Mouse (Mus musculus) liver, postnatal 0 days (tissue): ENCODE results near the gene Slit3. TPM values are rescaled to one million over a fixed set of nuclear protein-coding genes. Genes with fewer than 3 reads are reported as not detected.

Source experiments
- ATAC-seq: fragments of 200-750 bp; cut with Nextera tagmentation; 2 replicates; pipeline ENCODE4 v1.8.0; 2017; ENCODE audit warnings: mild to moderate bottlenecking, moderate library complexity
- DNase-seq: peaks from one replicate; pipeline ENCODE4 v3.0.0-alpha.2; 2016
- H3K27ac ChIP-seq: fragments of 300-500 bp; sonication (generic); 2 replicates; pipeline ENCODE4 v1.5.1; 2014; ENCODE audit warnings: antibody characterized with exemption, moderate library complexity, mild to moderate bottlenecking, low read depth
- H3K27me3 ChIP-seq: fragments of 300-500 bp; sonication (generic); 2 replicates; pipeline ENCODE4 v1.6.1; 2014; ENCODE audit warnings: low read length, control low read depth, mixed read lengths; ENCODE audit not compliant: insufficient read depth
- H3K36me3 ChIP-seq: fragments of 300-500 bp; sonication (generic); replicated peaks from 2 replicates; pipeline ENCODE4 v1.6.1; 2014; ENCODE audit warnings: mild to moderate bottlenecking, control low read depth, low read length, moderate library complexity, mixed read lengths; ENCODE audit not compliant: insufficient read depth
- H3K4me1 ChIP-seq: fragments of 300-500 bp; sonication (generic); 2 replicates; pipeline ENCODE4 v1.6.1; 2014; ENCODE audit warnings: antibody characterized with exemption, mild to moderate bottlenecking, control low read depth; ENCODE audit not compliant: insufficient read depth
- H3K4me2 ChIP-seq: fragments of 300-500 bp; sonication (generic); 2 replicates; pipeline ENCODE4 v1.6.1; 2014; ENCODE audit warnings: low read depth, mild to moderate bottlenecking, low read length, moderate library complexity, mixed read lengths
- H3K4me3 ChIP-seq: fragments of 300-500 bp; sonication (generic); 2 replicates; pipeline ENCODE4 v1.5.1; 2014; ENCODE audit warnings: low read depth, low read length
- H3K9ac ChIP-seq: fragments of 300-500 bp; sonication (generic); replicated peaks from 2 replicates; pipeline ENCODE4 v1.6.1; 2014; ENCODE audit warnings: mild to moderate bottlenecking, moderate library complexity
- H3K9me3 ChIP-seq: fragments of 300-500 bp; sonication (generic); 2 replicates; pipeline ENCODE4 v1.6.1; 2016; ENCODE audit warnings: mild to moderate bottlenecking, control low read depth, low read length, mixed read lengths
- CTCF ChIP-seq: sonication (generic); IDR thresholded peaks from 2 replicates; pipeline ENCODE4 v1.5.1; 2016; ENCODE audit warnings: antibody characterized with exemption, low read depth
- EP300 ChIP-seq: IDR thresholded peaks from 2 replicates; pipeline ENCODE4 v1.6.1; 2016; ENCODE audit warnings: antibody characterized with exemption, low read depth, mild to moderate bottlenecking
- WGBS: fragments of 180-500 bp; shearing (Covaris S2); extraction: QIAGEN DNeasy Blood & Tissue Kit; methylation state at CpG from one replicate; pipeline ENCODE4 v1.1.7; 2014; ENCODE audit not compliant: insufficient replicate concordance; 5-methylcytosine and 5-hydroxymethylcytosine counted together
- polyA plus RNA-seq: library from polyadenylated mRNA; unstranded; fragments of >200 nt; fragmentation: Nextera tagmentation; extraction: Ambion mirVana; gene quantifications from 2 replicates; pipeline ENCODE4 v1.2.1, GENCODE M21; 2015

Gene Slit3
- polyA plus RNA-seq, 1 experiment from 2014 or later: 0.20 TPM

GRCm38 (mm10) chr11:35690515-35691281, 569.7 kb downstream of the Slit3 start:
- no peak overlapping the region for H3K4me3 ChIP-seq
- H3K9ac ChIP-seq: no peak overlapping the region
- no peak for DNase-seq
- H3K27me3 ChIP-seq: no peaks in the 10 kb centered on the region
- H3K4me2 ChIP-seq: no peak overlapping the region
- no peaks in the 10 kb centered on the region for H3K4me1 ChIP-seq
- no peak for ATAC-seq
- no peaks in the 10 kb centered on the region for H3K9me3 ChIP-seq
- H3K36me3 ChIP-seq: no peaks in the 10 kb centered on the region
- TF ChIP-seq EP300 (no peak), CTCF (no peak)
- WGBS: 72% methylated on average over 7 of the region's 7 CpGs
- H3K27ac ChIP-seq: no peak overlapping the region

GRCm38 (mm10) chr11:35693136-35693535, 572.1 kb downstream of the Slit3 start:
- no peak overlapping the region for H3K27ac ChIP-seq
- peak; percentile 74 for DNase-seq
- no peak for ATAC-seq
- no peaks in the 10 kb centered on the region for H3K36me3 ChIP-seq
- H3K4me2 ChIP-seq: no peak overlapping the region
- no peaks in the 10 kb centered on the region for H3K9me3 ChIP-seq
- TF ChIP-seq CTCF (peak; percentile 86), EP300 (no peak)
- WGBS: 13% methylated on average over 5 of the region's 5 CpGs
- no peak overlapping the region for H3K9ac ChIP-seq
- H3K4me1 ChIP-seq: no peaks in the 10 kb centered on the region
- no peak overlapping the region for H3K4me3 ChIP-seq
- H3K27me3 ChIP-seq: no peaks in the 10 kb centered on the region

GRCm38 (mm10) chr11:35693625-35694024, 572.6 kb downstream of the Slit3 start:
- H3K9me3 ChIP-seq: no peaks in the 10 kb centered on the region
- no peak overlapping the region for H3K9ac ChIP-seq
- no peaks in the 10 kb centered on the region for H3K4me1 ChIP-seq
- no peak for DNase-seq
- no peaks in the 10 kb centered on the region for H3K36me3 ChIP-seq
- H3K27me3 ChIP-seq: no peaks in the 10 kb centered on the region
- no peak for ATAC-seq
- H3K4me3 ChIP-seq: no peak overlapping the region
- 79% methylated on average over 7 of the region's 7 CpGs for WGBS
- no peak overlapping the region for H3K27ac ChIP-seq
- TF ChIP-seq CTCF (no peak), EP300 (no peak)
- H3K4me2 ChIP-seq: no peak overlapping the region

GRCm38 (mm10) chr11:35697476-35697875, 576.5 kb downstream of the Slit3 start:
- H3K9ac ChIP-seq: no peak overlapping the region
- no peaks in the 10 kb centered on the region for H3K36me3 ChIP-seq
- DNase-seq (no peak), ATAC-seq (no peak)
- 86% methylated on average over 7 of the region's 7 CpGs for WGBS
- no peak overlapping the region for H3K4me3 ChIP-seq
- no peak overlapping the region for H3K4me2 ChIP-seq
- no peaks in the 10 kb centered on the region for H3K9me3 ChIP-seq
- TF ChIP-seq CTCF (no peak), EP300 (no peak)
- H3K27me3 ChIP-seq: no peaks in the 10 kb centered on the region
- H3K4me1 ChIP-seq: no peaks in the 10 kb centered on the region
- H3K27ac ChIP-seq: no peak overlapping the region

GRCm38 (mm10) chr11:35698901-35699300, 577.9 kb downstream of the Slit3 start:
- Histone ChIP-seq H3K4me1 (no peaks in the 10 kb centered on the region), H3K9ac (no peak overlapping the region), H3K27ac (no peak overlapping the region), H3K4me2 (no peak overlapping the region), H3K27me3 (no peaks in the 10 kb centered on the region), H3K4me3 (no peak overlapping the region), H3K36me3 (no peaks in the 10 kb centered on the region), H3K9me3 (no peaks in the 10 kb centered on the region)
- TF ChIP-seq CTCF: no peak
- TF ChIP-seq EP300: no peak
- 62% methylated on average over 5 of the region's 5 CpGs for WGBS
- ATAC-seq: no peak
- DNase-seq: no peak

- Histone ChIP-seq H3K36me3 (no peaks in the 10 kb centered on the region), H3K27me3 (no peaks in the 10 kb centered on the region), H3K27ac (no peak overlapping the region), H3K9me3 (no peaks in the 10 kb centered on the region), H3K4me2 (no peak overlapping the region), H3K9ac (no peak overlapping the region), H3K4me3 (no peak overlapping the region), H3K4me1 (no peaks in the 10 kb centered on the region)
- TF ChIP-seq CTCF (peak; percentile 60), EP300 (no peak)
- 71% methylated on average over 4 of the region's 4 CpGs for WGBS
- ATAC-seq (no peak), DNase-seq (peak; percentile 23)
Observed at GRCm38 (mm10) chr11:35703471-35703870, 582.4 kb downstream of the Slit3 start.
